Mouse (Mus musculus) embryonic facial prominence, embryonic 11.5 days (tissue): ENCODE data around the gene Ppm1h. TPM values are rescaled to one million over a fixed set of nuclear protein-coding genes. Genes with fewer than 3 reads are reported as not detected.
"Not testable (repeated sequence)": the region's sequence is repeated elsewhere in the genome, so short reads cannot be mapped to it uniquely, and the experiment has no call there.

ENCODE experiments used
- ATAC-seq: fragments of 200-750 bp; cut with Nextera tagmentation; replicated peaks from 2 replicates; pipeline ENCODE4 v1.8.0; 2017; ENCODE audit warnings: low read depth; ENCODE audit not compliant: insufficient number of reproducible peaks, low FRiP score, low TSS enrichment
- DNase-seq: peaks from one replicate; pipeline ENCODE4 v3.0.0-alpha.2; 2015; ENCODE audit warnings: low spot score
- H3K27ac ChIP-seq: fragments of 300-500 bp; sonication (generic); replicated peaks from 2 replicates; pipeline ENCODE4 v1.5.1; 2014; ENCODE audit warnings: mild to moderate bottlenecking, low read depth, low read length, control low read depth
- H3K27me3 ChIP-seq: fragments of 300-500 bp; sonication (generic); 2 replicates; pipeline ENCODE4 v1.6.1; 2014; ENCODE audit warnings: mild to moderate bottlenecking, low read length, moderate library complexity, mixed read lengths; ENCODE audit not compliant: control insufficient read depth, insufficient read depth
- H3K36me3 ChIP-seq: fragments of 300-500 bp; sonication (generic); replicated peaks from 2 replicates; pipeline ENCODE4 v1.6.1; 2014; ENCODE audit warnings: low read depth, mild to moderate bottlenecking, low read length, moderate library complexity, mixed read lengths; ENCODE audit not compliant: control insufficient read depth, insufficient read depth
- H3K4me1 ChIP-seq: fragments of 300-500 bp; sonication (generic); 2 replicates; pipeline ENCODE4 v1.6.1; 2014; ENCODE audit warnings: low read length, mixed read lengths; ENCODE audit not compliant: control insufficient read depth, insufficient read depth
- H3K4me2 ChIP-seq: fragments of 300-500 bp; sonication (generic); 2 replicates; pipeline ENCODE4 v1.6.1; 2014; ENCODE audit warnings: low read depth, mild to moderate bottlenecking, control low read depth, low read length, moderate library complexity
- H3K4me3 ChIP-seq: fragments of 300-500 bp; sonication (generic); 2 replicates; pipeline ENCODE4 v1.5.1; 2014; ENCODE audit warnings: low read depth, low read length, control low read depth
- H3K9ac ChIP-seq: fragments of 300-500 bp; sonication (generic); replicated peaks from 2 replicates; pipeline ENCODE4 v1.6.1; 2014; ENCODE audit warnings: mild to moderate bottlenecking, control low read depth, low read length
- H3K9me3 ChIP-seq: fragments of 300-500 bp; sonication (generic); replicated peaks from 2 replicates; pipeline ENCODE4 v1.6.1; 2016; ENCODE audit warnings: mild to moderate bottlenecking, low read length, inconsistent platforms, mixed read lengths; ENCODE audit not compliant: control insufficient read depth
- WGBS: fragments of 180-500 bp; shearing (Covaris S2); extraction: QIAGEN DNeasy Blood & Tissue Kit; methylation state at CpG from one replicate; pipeline ENCODE4 v1.1.7; 2014; 5-methylcytosine and 5-hydroxymethylcytosine counted together
- polyA plus RNA-seq: library from polyadenylated mRNA; unstranded; fragments of >200 nt; fragmentation: Nextera tagmentation; extraction: Ambion mirVana; gene quantifications from 2 replicates; pipeline ENCODE4 v1.2.1, GENCODE M21; 2014

The Ppm1h gene
- polyA plus RNA-seq, 1 experiment from 2014 or later: 4.5 TPM

GRCm38 (mm10) chr10:122961494-122961893 lies 282.9 kb downstream of the Ppm1h start:
- Histone ChIP-seq H3K4me3 (no peak overlapping the region), H3K27ac (no peak overlapping the region), H3K36me3 (no peaks in the 10 kb centered on the region), H3K4me2 (no peak overlapping the region), H3K4me1 (peaks cover 2% of the 10 kb centered on the region; the same call in 1 of the 2 replicates), H3K9me3 (no peaks in the 10 kb centered on the region), H3K9ac (no peak overlapping the region), H3K27me3 (no peaks in the 10 kb centered on the region)
- 66% methylated on average over 9 of the region's 9 CpGs for WGBS
- DNase-seq (no peak), ATAC-seq (no peak)

- DNase-seq (no peak), ATAC-seq (no peak)
- no peak overlapping the region for H3K4me2 ChIP-seq
- WGBS: 51% methylated on average over 9 of the region's 9 CpGs
- H3K4me1 ChIP-seq: peaks cover 2% of the 10 kb centered on the region; the same call in 1 of the 2 replicates
- no peak overlapping the region for H3K27ac ChIP-seq
- no peaks in the 10 kb centered on the region for H3K9me3 ChIP-seq
- no peak overlapping the region for H3K9ac ChIP-seq
- H3K4me3 ChIP-seq: no peak overlapping the region
- no peaks in the 10 kb centered on the region for H3K36me3 ChIP-seq
- H3K27me3 ChIP-seq: no peaks in the 10 kb centered on the region
Observed at GRCm38 (mm10) chr10:122962651-122963050, 284.1 kb downstream of the Ppm1h start.

GRCm38 (mm10) chr10:122963463-122964240 lies 285.1 kb downstream of the Ppm1h start:
- no peaks in the 10 kb centered on the region for H3K36me3 ChIP-seq
- DNase-seq: peak; percentile 49
- H3K9me3 ChIP-seq: no peaks in the 10 kb centered on the region
- 4% methylated on average over 21 of the region's 21 CpGs for WGBS
- ATAC-seq: 0 out of 2 replicates have a peak, but pooled peaks have one; percentile 40
- no peaks in the 10 kb centered on the region for H3K27me3 ChIP-seq
- peak overlapping the region; percentile 32 for H3K4me2 ChIP-seq
- H3K9ac ChIP-seq: peak overlapping the region; percentile 43; the same call in 1 of the 2 replicates
- peaks cover 2% of the 10 kb centered on the region; the same call in 1 of the 2 replicates for H3K4me1 ChIP-seq
- H3K4me3 ChIP-seq: peak overlapping the region; percentile 2; the same call in 1 of the 2 replicates
- H3K27ac ChIP-seq: no peak overlapping the region

GRCm38 (mm10) chr10:122964241-122964636 lies 285.7 kb downstream of the Ppm1h start:
- H3K9me3 ChIP-seq: no peaks in the 10 kb centered on the region
- no peak for DNase-seq
- no peaks in the 10 kb centered on the region for H3K27me3 ChIP-seq
- peaks cover 2% of the 10 kb centered on the region; the same call in 1 of the 2 replicates for H3K4me1 ChIP-seq
- no peak overlapping the region for H3K4me3 ChIP-seq
- no peak overlapping the region; the same call in none of the 2 replicates for H3K4me2 ChIP-seq
- ATAC-seq: peak; percentile 35; the same call in 1 of the 2 replicates
- WGBS: 22% methylated on average over 4 of the region's 4 CpGs
- no peak overlapping the region for H3K27ac ChIP-seq
- no peaks in the 10 kb centered on the region for H3K36me3 ChIP-seq
- H3K9ac ChIP-seq: peak overlapping the region; percentile 6; the same call in 1 of the 2 replicates

GRCm38 (mm10) chr10:122965650-122966049 lies 287.1 kb downstream of the Ppm1h start:
- not testable (repeated sequence) for H3K4me3 ChIP-seq, H3K27me3 ChIP-seq, H3K27ac ChIP-seq, H3K9me3 ChIP-seq, DNase-seq, H3K4me1 ChIP-seq, H3K4me2 ChIP-seq, H3K9ac ChIP-seq, H3K36me3 ChIP-seq, ATAC-seq
- WGBS: 95% methylated on average over 4 of the region's 5 CpGs

- Histone ChIP-seq H3K27ac (no peak overlapping the region), H3K9ac (no peak overlapping the region), H3K4me2 (no peak overlapping the region), H3K4me3 (no peak overlapping the region), H3K4me1 (peaks cover 2% of the 10 kb centered on the region; the same call in 1 of the 2 replicates), H3K9me3 (no peaks in the 10 kb centered on the region), H3K27me3 (no peaks in the 10 kb centered on the region), H3K36me3 (no peaks in the 10 kb centered on the region)
- WGBS: 72% methylated on average over 7 of the region's 7 CpGs
- ATAC-seq (no peak), DNase-seq (no peak)
Observed at GRCm38 (mm10) chr10:122966421-122966820, 287.9 kb downstream of the Ppm1h start.

GRCm38 (mm10) chr10:122970188-122970587 lies 291.6 kb downstream of the Ppm1h start:
- H3K4me2 ChIP-seq: no peak overlapping the region
- no peaks in the 10 kb centered on the region for H3K36me3 ChIP-seq
- 90% methylated on average over 7 of the region's 7 CpGs for WGBS
- H3K27me3 ChIP-seq: no peaks in the 10 kb centered on the region
- no peak overlapping the region for H3K27ac ChIP-seq
- DNase-seq (no peak), ATAC-seq (no peak)
- H3K4me1 ChIP-seq: no peaks in the 10 kb centered on the region
- H3K9ac ChIP-seq: no peak overlapping the region
- H3K4me3 ChIP-seq: no peak overlapping the region
- H3K9me3 ChIP-seq: no peaks in the 10 kb centered on the region

GRCm38 (mm10) chr10:122973241-122973640 lies 294.7 kb downstream of the Ppm1h start:
- Histone ChIP-seq H3K27ac (no peak overlapping the region), H3K9ac (no peak overlapping the region), H3K27me3 (no peaks in the 10 kb centered on the region), H3K4me2 (no peak overlapping the region), H3K36me3 (no peaks in the 10 kb centered on the region), H3K4me1 (no peaks in the 10 kb centered on the region), H3K4me3 (no peak overlapping the region), H3K9me3 (no peaks in the 10 kb centered on the region)
- ATAC-seq (no peak), DNase-seq (no peak)
